Mouse (Mus musculus): ENCODE results near the gene Lonrf2.

DNA sequence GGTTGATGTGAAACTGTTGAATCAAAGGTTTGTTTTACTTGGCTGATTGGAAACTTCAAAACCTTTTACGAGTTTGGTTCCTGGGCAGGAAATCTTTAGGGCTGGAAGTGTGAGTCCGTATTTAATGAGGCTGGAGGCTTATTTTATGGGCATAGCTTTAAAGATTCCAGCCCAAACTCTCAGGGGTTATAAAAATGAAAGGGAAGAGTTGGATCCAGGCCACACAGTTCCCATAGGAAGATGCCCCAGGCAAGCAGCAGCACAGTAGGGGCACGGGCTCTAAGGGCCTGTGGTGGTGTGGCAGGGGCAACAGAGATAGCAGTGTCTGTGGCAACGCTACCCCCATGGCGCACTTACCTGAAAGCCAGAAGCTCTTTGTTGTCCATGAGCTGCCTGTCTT, 29.7 kb upstream of the Lonrf2 start:
- no peak for TF ChIP-seq FLI1 (IDR thresholded peaks at IDR 0.05; ENCODE audit: low read length)
- no peak for TF ChIP-seq GATA1 (IDR thresholded peaks at IDR 0.05; ENCODE audit: borderline replicate concordance, low read length)
